Mouse (Mus musculus) liver, postnatal 0 days (tissue): ENCODE measurements around the gene Vmn2r41.
"Not testable (repeated sequence)": the region's sequence is repeated elsewhere in the genome, so short reads cannot be mapped to it uniquely, and the experiment has no call there.

Experiments
- CTCF ChIP-seq: sonication (generic); IDR thresholded peaks from 2 replicates; pipeline ENCODE4 v1.5.1; 2016; ENCODE audit warnings: antibody characterized with exemption, low read depth
- EP300 ChIP-seq: IDR thresholded peaks from 2 replicates; pipeline ENCODE4 v1.6.1; 2016; ENCODE audit warnings: antibody characterized with exemption, low read depth, mild to moderate bottlenecking

- TF ChIP-seq EP300, CTCF: not testable (repeated sequence)
Observed at GRCm38 (mm10) chr7:8161554-8161953, at the start of gene Vmn2r41.
